Mouse (Mus musculus): Measurements from ENCODE around the gene Car1. TPM values are rescaled to one million over a fixed set of nuclear protein-coding genes. Genes with fewer than 3 reads are reported as not detected.

Car1 gene
- polyA plus RNA-seq (2014; fragmentation: Nextera tagmentation; extraction: Ambion mirVana): 0.12 and 0.21 TPM in 2 replicates

GRCm38 (mm10) chr3:14808211-14808610, at the start of gene Car1:
TSS of gene Car1 (minus strand) at chr3:14808368.
- ATAC-seq (ENCODE audit: insufficient number of reproducible peaks, low FRiP score, low TSS enrichment, low read depth) (no peak), DNase-seq (ENCODE audit: low spot score) (no peak)
- Histone ChIP-seq H3K4me3 (ENCODE audit: low read depth, low read length) (no peak within 1 kb of the TSS), H3K4me2 (ENCODE audit: low read depth, severe bottlenecking) (no peak within 1 kb of the TSS), H3K27me3 (ENCODE audit: control insufficient read depth, insufficient read depth, low read length) (no peaks in the 10 kb centered on the region), H3K9ac (ENCODE audit: low read length) (no peak within 1 kb of the TSS), H3K9me3 (ENCODE audit: control insufficient read depth, low read length) (no peaks in the 10 kb centered on the region), H3K36me3 (ENCODE audit: control insufficient read depth, insufficient read depth, low read length) (no peaks in the 10 kb centered on the region), H3K4me1 (ENCODE audit: control insufficient read depth, insufficient read depth, low read length) (no peaks in the 10 kb centered on the region), H3K27ac (replicated peaks; ENCODE audit: low read depth, low read length) (no peak within 1 kb of the TSS)
- WGBS: 90% methylated on average over 1 of the region's 1 CpGs

- no peak for DNase-seq (ENCODE audit: low spot score)
- WGBS: 85% methylated on average over 3 of the region's 3 CpGs
- H3K4me3 ChIP-seq (ENCODE audit: low read depth, low read length): no peak overlapping the region
Measured at GRCm38 (mm10) chr3:14857874-14858273, 49.7 kb upstream of the Car1 start.

GRCm38 (mm10) chr3:14854446-14854845, 46.3 kb upstream of the Car1 start:
- H3K9ac ChIP-seq (ENCODE audit: low read length): no peak overlapping the region
- WGBS: 74% methylated on average over 1 of the region's 1 CpGs
- no peaks in the 10 kb centered on the region for H3K27me3 ChIP-seq (ENCODE audit: control insufficient read depth, insufficient read depth, low read length)
- H3K4me2 ChIP-seq (ENCODE audit: low read depth, severe bottlenecking): no peak overlapping the region
- no peak overlapping the region for H3K4me3 ChIP-seq (ENCODE audit: low read depth, low read length)
- no peaks in the 10 kb centered on the region for H3K9me3 ChIP-seq (ENCODE audit: control insufficient read depth, low read length)
- no peaks in the 10 kb centered on the region for H3K4me1 ChIP-seq (ENCODE audit: control insufficient read depth, insufficient read depth, low read length)
- H3K27ac ChIP-seq (replicated peaks; ENCODE audit: low read depth, low read length): no peak overlapping the region
- no peak for DNase-seq (ENCODE audit: low spot score)
- H3K36me3 ChIP-seq (ENCODE audit: control insufficient read depth, insufficient read depth, low read length): no peaks in the 10 kb centered on the region
- no peak for ATAC-seq (ENCODE audit: insufficient number of reproducible peaks, low FRiP score, low TSS enrichment, low read depth)

More at GRCm38 (mm10) chr3:14857874-14858273, 49.7 kb upstream of the Car1 start:
- Histone ChIP-seq H3K9ac (ENCODE audit: low read length) (no peak overlapping the region), H3K4me2 (ENCODE audit: low read depth, severe bottlenecking) (no peak overlapping the region), H3K27me3 (ENCODE audit: control insufficient read depth, insufficient read depth, low read length) (no peaks in the 10 kb centered on the region), H3K4me1 (ENCODE audit: control insufficient read depth, insufficient read depth, low read length) (no peaks in the 10 kb centered on the region), H3K27ac (replicated peaks; ENCODE audit: low read depth, low read length) (no peak overlapping the region), H3K9me3 (ENCODE audit: control insufficient read depth, low read length) (no peaks in the 10 kb centered on the region), H3K36me3 (ENCODE audit: control insufficient read depth, insufficient read depth, low read length) (no peaks in the 10 kb centered on the region)
- ATAC-seq (ENCODE audit: insufficient number of reproducible peaks, low FRiP score, low TSS enrichment, low read depth): no peak

- Histone ChIP-seq H3K27me3 (ENCODE audit: control insufficient read depth, insufficient read depth, low read length) (no peaks in the 10 kb centered on the region), H3K9ac (ENCODE audit: low read length) (no peak overlapping the region), H3K4me1 (ENCODE audit: control insufficient read depth, insufficient read depth, low read length) (no peaks in the 10 kb centered on the region), H3K27ac (replicated peaks; ENCODE audit: low read depth, low read length) (no peak overlapping the region), H3K36me3 (ENCODE audit: control insufficient read depth, insufficient read depth, low read length) (no peaks in the 10 kb centered on the region), H3K4me3 (ENCODE audit: low read depth, low read length) (no peak overlapping the region), H3K9me3 (ENCODE audit: control insufficient read depth, low read length) (no peaks in the 10 kb centered on the region), H3K4me2 (ENCODE audit: low read depth, severe bottlenecking) (no peak overlapping the region)
- DNase-seq (ENCODE audit: low spot score) (no peak), ATAC-seq (ENCODE audit: insufficient number of reproducible peaks, low FRiP score, low TSS enrichment, low read depth) (no peak)
- WGBS: 83% methylated on average over 5 of the region's 5 CpGs
Measured at GRCm38 (mm10) chr3:14853966-14854365, 45.8 kb upstream of the Car1 start.

DNA sequence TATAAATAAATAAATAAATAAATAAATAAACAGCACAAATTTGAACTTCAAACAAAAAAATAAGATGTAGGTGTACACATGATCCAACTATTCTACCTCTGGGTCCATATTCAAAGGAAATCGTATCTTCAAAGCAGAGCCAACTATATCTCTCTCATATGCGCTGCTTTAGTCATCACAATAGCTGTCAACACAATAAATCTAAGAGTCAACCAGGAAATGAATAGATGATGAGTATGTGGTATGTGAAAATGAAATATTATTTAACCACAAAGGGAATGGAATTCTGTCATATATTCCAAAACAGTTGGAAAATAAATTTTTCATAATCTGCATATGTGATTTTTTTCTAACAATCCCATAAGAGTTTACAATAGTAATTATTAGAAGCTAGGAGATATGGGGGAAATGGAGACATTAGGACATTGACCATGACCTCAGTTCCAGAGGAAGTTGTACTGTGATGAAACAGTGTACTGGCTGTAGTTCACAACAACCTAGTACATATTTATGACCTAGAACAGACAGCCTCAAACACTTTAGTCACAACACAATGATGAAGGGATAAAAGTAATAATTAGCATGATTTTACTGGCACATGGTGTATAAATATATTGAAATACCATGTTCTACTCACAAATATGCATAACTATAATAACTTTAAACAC, 40.6 kb upstream of the Car1 start:
- WGBS: 84% methylated on average over 2 of the region's 2 CpGs
- no peaks in the 10 kb centered on the region for H3K36me3 ChIP-seq (ENCODE audit: control insufficient read depth, insufficient read depth, low read length)

DNA sequence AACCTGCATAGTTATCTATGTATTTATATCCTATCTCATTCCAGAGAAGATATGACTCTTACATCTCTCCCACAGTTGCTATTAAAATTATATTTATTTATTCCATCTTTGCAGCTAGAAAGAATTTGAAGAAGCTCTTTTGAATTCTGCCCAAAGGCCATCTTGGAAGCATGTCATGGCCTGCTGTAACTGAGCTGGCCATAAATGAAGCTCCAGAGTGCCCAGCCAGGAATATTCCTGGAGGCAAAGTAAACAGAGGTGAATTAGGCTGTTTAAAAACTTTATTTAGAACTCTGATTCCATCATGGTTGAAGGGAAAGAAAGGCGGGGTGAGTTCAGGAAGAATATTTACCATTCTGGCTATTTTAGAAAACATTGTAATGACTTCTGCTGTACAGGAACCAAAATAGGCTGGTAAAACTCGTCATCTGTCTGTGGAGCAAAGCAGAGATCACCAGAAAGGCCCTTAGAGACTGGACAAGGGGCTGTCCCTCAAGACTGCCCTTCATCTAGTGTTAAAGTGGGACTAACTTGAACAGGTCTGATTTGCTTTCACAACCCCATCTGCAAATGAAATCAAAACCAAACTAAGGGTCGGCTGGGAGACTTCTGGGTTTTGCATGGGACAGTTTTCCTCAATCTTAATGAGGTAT, 31.4 kb upstream of the Car1 start:
- Histone ChIP-seq H3K27ac (replicated peaks; ENCODE audit: low read depth, low read length) (no peak overlapping the region), H3K36me3 (ENCODE audit: control insufficient read depth, insufficient read depth, low read length) (no peaks in the 10 kb centered on the region), H3K4me2 (ENCODE audit: low read depth, severe bottlenecking) (no peak overlapping the region), H3K9me3 (ENCODE audit: control insufficient read depth, low read length) (no peaks in the 10 kb centered on the region), H3K27me3 (ENCODE audit: control insufficient read depth, insufficient read depth, low read length) (no peaks in the 10 kb centered on the region), H3K4me3 (ENCODE audit: low read depth, low read length) (no peak overlapping the region), H3K4me1 (ENCODE audit: control insufficient read depth, insufficient read depth, low read length) (no peaks in the 10 kb centered on the region), H3K9ac (ENCODE audit: low read length) (no peak overlapping the region)
- ATAC-seq (ENCODE audit: insufficient number of reproducible peaks, low FRiP score, low TSS enrichment, low read depth) (no peak), DNase-seq (ENCODE audit: low spot score) (no peak)
- 80% methylated on average over 3 of the region's 3 CpGs for WGBS

More for the DNA sequence above, 40.6 kb upstream of the Car1 start:
- no peak for ATAC-seq (ENCODE audit: insufficient number of reproducible peaks, low FRiP score, low TSS enrichment, low read depth)
- Histone ChIP-seq H3K4me2 (ENCODE audit: low read depth, severe bottlenecking) (no peak overlapping the region), H3K27me3 (ENCODE audit: control insufficient read depth, insufficient read depth, low read length) (no peaks in the 10 kb centered on the region), H3K4me1 (ENCODE audit: control insufficient read depth, insufficient read depth, low read length) (no peaks in the 10 kb centered on the region), H3K9ac (ENCODE audit: low read length) (no peak overlapping the region), H3K9me3 (ENCODE audit: control insufficient read depth, low read length) (no peaks in the 10 kb centered on the region), H3K4me3 (ENCODE audit: low read depth, low read length) (no peak overlapping the region), H3K27ac (replicated peaks; ENCODE audit: low read depth, low read length) (no peak overlapping the region)
- DNase-seq (ENCODE audit: low spot score): no peak

DNA sequence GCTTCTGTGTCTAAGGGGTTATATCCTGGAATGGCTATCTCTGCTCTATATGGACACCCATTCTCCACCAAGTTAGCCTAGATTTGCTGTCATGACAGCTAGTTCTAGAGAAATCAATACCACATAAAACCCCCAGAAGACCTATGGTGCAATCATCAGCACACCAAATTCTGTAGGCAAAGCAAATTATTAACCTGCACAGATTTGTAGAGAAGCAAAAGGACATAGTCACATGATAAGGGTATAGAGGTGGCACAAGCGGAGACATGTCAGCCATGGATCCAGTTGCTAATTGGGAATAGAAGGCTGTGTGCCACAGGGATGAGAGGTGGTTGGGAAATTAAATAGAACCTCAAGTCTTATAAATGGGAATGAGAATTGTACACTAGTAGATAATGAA, 30.8 kb upstream of the Car1 start:
- Histone ChIP-seq H3K27ac (replicated peaks; ENCODE audit: low read depth, low read length) (no peak overlapping the region), H3K4me1 (ENCODE audit: control insufficient read depth, insufficient read depth, low read length) (no peaks in the 10 kb centered on the region), H3K9ac (ENCODE audit: low read length) (no peak overlapping the region), H3K4me2 (ENCODE audit: low read depth, severe bottlenecking) (no peak overlapping the region), H3K27me3 (ENCODE audit: control insufficient read depth, insufficient read depth, low read length) (no peaks in the 10 kb centered on the region), H3K9me3 (ENCODE audit: control insufficient read depth, low read length) (no peaks in the 10 kb centered on the region), H3K4me3 (ENCODE audit: low read depth, low read length) (no peak overlapping the region), H3K36me3 (ENCODE audit: control insufficient read depth, insufficient read depth, low read length) (no peaks in the 10 kb centered on the region)
- DNase-seq (ENCODE audit: low spot score): no peak
- no peak for ATAC-seq (ENCODE audit: insufficient number of reproducible peaks, low FRiP score, low TSS enrichment, low read depth)
- 94% methylated on average over 1 of the region's 1 CpGs for WGBS

DNA sequence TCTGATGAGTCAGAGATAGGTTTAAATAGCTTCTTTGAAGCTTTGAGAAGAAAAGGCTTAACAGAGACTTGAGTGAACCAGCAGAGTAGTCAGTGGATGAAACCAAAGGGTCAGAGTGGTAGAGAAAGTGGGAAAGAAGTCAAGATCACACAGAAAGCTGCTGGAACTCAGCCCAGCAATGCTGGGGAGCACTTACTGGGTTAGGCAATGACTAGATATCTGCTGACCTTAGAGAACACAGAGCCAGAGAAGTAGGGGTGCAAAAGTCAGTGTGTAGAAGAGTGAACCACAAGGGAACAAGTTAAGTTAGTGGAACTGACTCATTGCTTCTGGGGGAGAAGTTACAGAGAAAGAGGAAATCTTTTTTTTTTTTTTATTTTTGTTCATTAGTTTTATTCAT, 24.6 kb upstream of the Car1 start:
- Histone ChIP-seq H3K4me2 (ENCODE audit: low read depth, severe bottlenecking) (no peak overlapping the region), H3K36me3 (ENCODE audit: control insufficient read depth, insufficient read depth, low read length) (no peaks in the 10 kb centered on the region), H3K4me3 (ENCODE audit: low read depth, low read length) (no peak overlapping the region), H3K4me1 (ENCODE audit: control insufficient read depth, insufficient read depth, low read length) (no peaks in the 10 kb centered on the region), H3K27ac (replicated peaks; ENCODE audit: low read depth, low read length) (no peak overlapping the region), H3K27me3 (ENCODE audit: control insufficient read depth, insufficient read depth, low read length) (no peaks in the 10 kb centered on the region), H3K9me3 (ENCODE audit: control insufficient read depth, low read length) (no peaks in the 10 kb centered on the region), H3K9ac (ENCODE audit: low read length) (no peak overlapping the region)
- no peak for DNase-seq (ENCODE audit: low spot score)
- no peak for ATAC-seq (ENCODE audit: insufficient number of reproducible peaks, low FRiP score, low TSS enrichment, low read depth)
